Mouse (Mus musculus) kidney, postnatal 14 days (tissue): ENCODE results near the gene Rpap3.

Experiments
- DNase-seq: peaks from one replicate; pipeline ENCODE4 v3.0.0; 2022; ENCODE audit warnings: mixed read lengths

Gene Rpap3

GRCm38 (mm10) chr15:97705211-97706050 is at the start of gene Rpap3:
Gene Rpap3, minus strand, starts transcription at chr15:97705825.
- peak; percentile 91 for DNase-seq

- no peak for DNase-seq
Measured at GRCm38 (mm10) chr15:97755361-97755760, 49.7 kb upstream of the Rpap3 start.

DNA sequence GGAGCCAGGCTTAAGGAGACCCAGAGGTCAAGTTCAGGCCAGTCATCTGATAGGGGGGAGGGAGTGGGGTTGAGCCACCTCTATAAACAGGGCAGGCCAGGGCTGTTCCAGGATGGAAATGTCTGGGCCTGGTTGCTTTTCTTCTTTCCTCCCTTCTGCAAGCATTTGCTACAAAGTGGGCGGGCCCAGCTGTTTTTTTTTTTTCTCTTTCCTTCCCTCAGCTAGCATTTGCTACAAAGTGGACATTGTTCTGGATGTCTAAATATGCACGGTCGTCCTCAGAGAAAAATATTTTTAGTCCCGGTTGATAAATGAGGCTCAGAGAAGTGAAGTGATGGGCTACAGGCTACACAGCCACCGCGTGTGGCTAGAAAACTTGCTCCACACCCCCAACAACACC is 48.9 kb upstream of the Rpap3 start:
- DNase-seq = no peak

- DNase-seq = no peak
Measured at GRCm38 (mm10) chr15:97752491-97752890, 46.9 kb upstream of the Rpap3 start.

GRCm38 (mm10) chr15:97751676-97752075 is 46.1 kb upstream of the Rpap3 start:
- DNase-seq = no peak

GRCm38 (mm10) chr15:97750697-97751096 is 45.1 kb upstream of the Rpap3 start:
- peak; percentile 91 for DNase-seq

- no peak for DNase-seq
Measured at GRCm38 (mm10) chr15:97749841-97750240, 44.2 kb upstream of the Rpap3 start.

DNA sequence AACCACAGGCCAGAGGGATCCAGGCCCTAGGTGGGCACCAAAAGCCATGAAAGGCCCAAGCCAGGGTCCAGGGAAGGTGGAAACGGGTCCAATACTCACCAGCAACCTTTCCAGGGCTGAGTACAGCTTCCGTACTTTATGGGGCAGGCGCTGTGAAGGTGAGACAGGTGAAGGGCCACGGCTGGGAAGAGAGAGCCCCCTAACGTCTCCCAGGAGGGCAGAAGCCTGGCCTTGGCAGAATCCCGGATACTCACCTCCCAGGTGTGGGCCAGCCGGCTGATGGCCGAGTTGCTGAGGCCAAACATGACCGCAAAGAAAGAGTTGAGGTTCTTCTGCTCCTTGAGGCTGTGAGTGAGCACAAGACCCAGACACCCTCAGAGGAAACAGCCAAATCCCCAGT is 43.8 kb upstream of the Rpap3 start:
- no peak for DNase-seq

DNA sequence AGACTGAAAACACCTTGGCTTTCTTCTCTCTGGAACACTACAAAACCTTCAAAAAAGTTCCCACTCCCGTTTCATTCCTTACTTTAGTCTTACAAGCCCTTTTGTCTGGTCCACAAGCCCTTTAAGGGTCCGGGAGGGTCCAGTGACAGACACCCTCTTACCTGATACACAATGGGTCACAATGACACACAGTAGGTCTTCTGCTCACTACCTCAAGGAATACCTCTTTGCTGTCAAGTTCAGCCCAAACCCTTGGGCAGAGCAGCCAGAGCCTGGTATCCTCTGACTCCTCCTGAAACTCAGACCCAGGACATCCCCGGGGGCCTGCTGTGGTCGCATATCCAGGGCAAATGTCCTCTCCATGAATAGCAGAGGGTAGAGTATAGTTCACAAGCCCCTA is 43.3 kb upstream of the Rpap3 start:
- no peak for DNase-seq

GRCm38 (mm10) chr15:97748309-97748708 is 42.7 kb upstream of the Rpap3 start:
- DNase-seq = no peak

DNA sequence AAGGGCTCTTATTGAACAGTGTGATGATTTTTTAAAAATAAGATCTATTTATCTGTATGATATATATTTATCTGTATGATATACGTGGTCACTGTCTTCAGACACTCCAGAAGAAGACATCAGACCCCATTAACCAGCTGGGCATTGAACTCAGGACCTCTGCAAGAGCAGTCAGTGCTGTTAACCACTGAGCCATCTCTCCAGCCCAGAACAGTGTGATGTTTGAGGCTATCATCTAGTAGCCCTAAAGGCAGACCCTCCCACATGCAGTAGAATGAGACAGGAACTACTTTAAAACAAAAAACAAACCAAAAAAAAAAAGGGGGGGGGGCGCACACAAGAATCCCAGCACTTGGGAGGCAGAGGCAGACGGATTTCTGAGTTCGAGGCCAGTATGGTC is 41.9 kb upstream of the Rpap3 start:
- DNase-seq = no peak

GRCm38 (mm10) chr15:97746748-97747147 is 41.1 kb upstream of the Rpap3 start:
- DNase-seq = no peak

DNA sequence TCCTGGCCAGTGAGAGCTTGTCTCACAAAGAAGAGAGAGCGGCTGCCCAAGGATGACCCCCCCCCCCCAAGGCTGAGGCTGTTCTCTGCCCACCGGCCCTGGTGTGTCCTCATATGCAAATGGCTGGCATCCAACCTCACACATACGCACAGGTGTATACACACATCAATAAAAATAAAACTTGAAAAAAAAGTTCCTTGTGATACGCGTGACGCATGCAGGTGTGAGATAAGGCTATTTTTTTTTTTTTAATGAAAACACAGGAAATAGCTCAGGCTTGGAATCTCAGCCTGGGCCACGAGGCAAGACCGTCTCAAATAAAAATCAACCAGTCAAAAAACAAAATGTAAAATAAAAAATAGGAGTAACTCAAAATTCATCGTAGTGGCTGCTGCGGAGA is 40.7 kb upstream of the Rpap3 start:
- DNase-seq = no peak

GRCm38 (mm10) chr15:97745331-97745730 is 39.7 kb upstream of the Rpap3 start:
- DNase-seq = peak; percentile 79

DNA sequence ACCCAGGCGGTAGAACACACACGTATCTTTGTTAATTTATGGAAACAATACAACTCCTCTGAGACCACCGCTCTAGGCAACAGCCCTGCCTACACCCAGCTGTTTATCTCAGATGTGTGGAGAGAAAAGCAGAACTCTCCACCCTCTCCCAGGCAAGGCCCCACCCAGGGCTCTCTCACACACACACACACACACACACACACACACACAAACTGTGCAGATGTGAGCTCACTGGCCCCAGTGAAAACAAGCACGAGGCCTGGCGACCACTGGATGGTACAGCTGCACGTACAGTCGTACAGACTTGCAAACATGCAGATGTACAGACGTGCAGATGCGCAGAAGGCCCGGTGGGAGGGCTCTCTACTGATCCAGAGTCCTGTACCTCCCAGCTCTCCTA is 39.3 kb upstream of the Rpap3 start:
- DNase-seq = no peak

DNA sequence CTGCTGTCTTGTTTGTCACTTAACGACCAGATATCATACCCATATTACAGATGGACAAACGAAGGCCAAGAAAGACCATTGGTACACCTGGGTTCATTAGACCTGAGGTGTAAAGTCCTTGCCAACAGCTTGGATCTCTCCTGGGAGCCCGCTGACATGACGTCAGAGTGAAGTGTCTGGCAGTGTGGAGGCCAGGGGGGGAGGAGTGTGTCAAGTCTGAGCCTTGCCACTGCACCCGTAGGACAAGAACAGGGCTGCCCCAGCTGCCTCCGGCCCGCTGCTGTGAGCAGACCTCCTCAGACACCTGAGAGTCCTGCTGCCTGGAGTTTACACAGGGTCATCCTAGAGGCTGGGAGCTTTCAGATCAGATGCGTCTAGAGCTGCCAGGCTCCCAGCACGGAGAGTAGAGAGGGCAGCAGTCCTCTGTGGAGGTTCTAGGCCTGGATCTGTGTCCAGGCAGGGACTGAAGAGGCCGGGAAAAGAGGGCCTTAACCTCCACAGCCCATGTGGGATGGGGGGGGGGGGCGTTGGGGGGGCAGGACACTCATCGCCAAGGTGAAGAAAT is 38.4 kb upstream of the Rpap3 start:
- DNase-seq = no peak

GRCm38 (mm10) chr15:97743210-97743609 is 37.6 kb upstream of the Rpap3 start:
- DNase-seq = no peak

DNA sequence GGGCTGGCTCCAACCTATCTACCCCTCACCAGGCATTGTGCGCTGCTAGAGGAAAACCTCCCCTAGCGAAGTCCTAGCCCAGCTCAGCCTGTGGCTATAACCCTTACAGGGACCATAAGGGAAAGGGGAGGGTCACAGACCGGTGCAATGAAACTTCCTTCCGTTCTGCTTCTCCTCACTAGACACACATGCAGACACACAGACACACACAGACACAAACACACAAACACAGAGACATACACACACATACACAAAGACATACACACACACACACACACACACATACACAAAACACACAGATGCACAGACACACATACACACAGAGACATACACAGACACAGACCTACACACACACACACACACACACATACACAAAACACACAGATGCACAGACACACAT is 37.0 kb upstream of the Rpap3 start:
- no peak for DNase-seq

DNA sequence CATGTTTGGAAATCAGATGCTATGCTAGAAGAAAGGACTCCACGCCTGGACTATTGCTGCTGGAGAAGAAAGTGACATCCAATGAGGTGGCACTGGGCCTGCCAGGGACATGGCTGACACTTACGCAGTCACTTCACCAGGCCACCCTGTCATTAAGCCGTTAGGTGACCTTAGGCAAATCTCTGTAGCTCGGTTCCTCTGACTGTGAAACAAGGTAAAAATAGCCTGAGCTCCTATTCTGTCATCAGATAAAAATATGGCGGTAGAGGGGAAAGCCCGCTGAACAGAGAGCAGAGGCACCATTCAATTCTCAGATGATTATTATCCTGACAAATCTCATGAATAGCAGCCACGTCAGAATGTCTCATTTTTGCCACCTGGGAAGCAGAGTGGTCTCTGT is 36.4 kb upstream of the Rpap3 start:
- no peak for DNase-seq

GRCm38 (mm10) chr15:97741662-97742061 is 36.0 kb upstream of the Rpap3 start:
- DNase-seq = no peak

- no peak for DNase-seq
Measured at GRCm38 (mm10) chr15:97740283-97740732, 34.7 kb upstream of the Rpap3 start.

GRCm38 (mm10) chr15:97738923-97739322 is 33.3 kb upstream of the Rpap3 start:
- DNase-seq = no peak

- no peak for DNase-seq
Measured at GRCm38 (mm10) chr15:97731988-97732387, 26.4 kb upstream of the Rpap3 start.

DNA sequence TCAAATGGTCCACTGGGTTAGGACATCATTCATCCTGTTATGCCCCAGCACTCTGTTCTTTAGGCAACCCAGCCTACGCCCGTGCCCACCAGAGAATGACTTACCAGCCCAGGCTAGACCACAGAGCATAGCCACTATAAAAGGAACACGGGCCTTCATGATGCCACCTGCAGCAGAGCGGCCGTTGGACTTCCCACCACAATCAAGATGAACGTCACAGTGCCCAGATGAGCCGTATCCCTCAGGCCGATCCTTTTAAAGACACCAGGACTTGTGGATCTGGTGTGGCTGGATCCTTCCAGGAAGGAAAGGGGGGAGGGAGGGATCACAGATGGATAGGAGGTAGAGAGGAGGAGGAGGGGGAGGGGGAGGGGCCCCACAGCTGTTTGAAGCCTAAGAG is 25.5 kb upstream of the Rpap3 start, which contains the start of gene Endou:
TSS of gene Endou (minus strand) at position 229 of the 400 bp plus-strand sequence.
- DNase-seq = no peak
